Mouse (Mus musculus): ENCODE results near the gene Gca. TPM values are rescaled to one million over a fixed set of nuclear protein-coding genes. Genes with fewer than 3 reads are reported as not detected.

The Gca gene
- polyA plus RNA-seq, 1 experiment: not detected

- no peak for TF ChIP-seq GATA1 (IDR thresholded peaks at IDR 0.05; ENCODE audit: low read length)
- TF ChIP-seq TAL1 (IDR thresholded peaks at IDR 0.05; ENCODE audit: low read length): no peak
- Histone ChIP-seq H3K27me3 (ENCODE audit: control insufficient read depth) (peaks cover 9% of the 10 kb centered on the region), H3K36me3 (ENCODE audit: control insufficient read depth) (no peaks in the 10 kb centered on the region), H3K9me3 (ENCODE audit: control insufficient read depth, low read length) (no peaks in the 10 kb centered on the region), H3K4me1 (ENCODE audit: control insufficient read depth) (peaks cover 11% of the 10 kb centered on the region), H3K4me3 (replicated peaks) (no peak overlapping the region)
These were observed 1.5 kb upstream of the Gca start for GRCm38 (mm10) chr2:62662560-62662959.

DNA sequence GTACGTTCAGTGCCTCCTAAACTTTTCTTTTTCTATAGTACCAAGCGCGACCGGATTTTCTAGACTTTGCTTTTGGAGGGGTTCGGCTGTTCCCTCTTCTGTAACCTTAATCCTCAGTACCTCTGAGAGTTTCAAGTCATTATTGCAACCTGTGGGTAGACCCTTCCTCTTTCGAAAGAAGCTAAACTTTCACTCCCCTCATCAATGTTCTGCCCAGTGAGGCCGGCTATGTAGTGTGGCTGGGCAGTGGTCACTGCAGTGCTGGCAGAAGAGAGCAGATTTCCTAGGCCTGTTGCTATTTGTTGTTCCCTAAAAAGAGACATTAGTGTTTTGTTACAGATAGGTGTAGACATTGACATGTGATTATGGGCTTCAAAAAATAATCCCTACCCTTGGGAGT, 754 bp downstream of the Gca start:
- TF ChIP-seq TAL1 (IDR thresholded peaks at IDR 0.05; ENCODE audit: low read length): no peak
- no peak for TF ChIP-seq GATA1 (IDR thresholded peaks at IDR 0.05; ENCODE audit: low read length)
- Histone ChIP-seq H3K4me3 (replicated peaks) (peak overlapping the region; percentile 75), H3K36me3 (ENCODE audit: control insufficient read depth) (no peaks in the 10 kb centered on the region), H3K27me3 (ENCODE audit: control insufficient read depth) (peaks cover 9% of the 10 kb centered on the region), H3K9me3 (ENCODE audit: control insufficient read depth, low read length) (no peaks in the 10 kb centered on the region), H3K4me1 (ENCODE audit: control insufficient read depth) (peaks cover 11% of the 10 kb centered on the region)

DNA sequence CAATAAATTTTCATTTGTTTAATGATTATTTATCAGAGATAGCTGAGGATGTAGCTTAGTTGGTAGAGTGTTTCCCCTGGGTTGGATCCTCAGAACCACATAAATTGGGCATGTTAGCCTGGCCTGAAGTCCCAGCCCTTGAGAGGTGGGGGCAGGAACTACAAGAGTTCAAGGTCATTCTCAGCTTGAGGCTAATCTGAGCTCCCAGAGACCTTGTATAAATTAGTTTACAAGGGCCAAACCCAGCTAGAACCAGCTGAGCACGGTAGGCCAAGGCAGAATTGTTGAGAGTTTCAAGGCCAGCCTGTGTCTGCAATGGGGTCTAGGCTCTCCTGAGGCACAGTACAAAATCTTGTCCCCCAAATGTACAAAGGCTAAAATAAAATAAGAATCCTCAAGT, 1.5 kb downstream of the Gca start:
- H3K27me3 ChIP-seq (ENCODE audit: control insufficient read depth): peaks cover 9% of the 10 kb centered on the region
- no peaks in the 10 kb centered on the region for H3K9me3 ChIP-seq (ENCODE audit: control insufficient read depth, low read length)
- no peaks in the 10 kb centered on the region for H3K36me3 ChIP-seq (ENCODE audit: control insufficient read depth)
- H3K4me3 ChIP-seq (replicated peaks): no peak overlapping the region
- TF ChIP-seq GATA1 (IDR thresholded peaks at IDR 0.05; ENCODE audit: low read length): no peak
- TF ChIP-seq TAL1 (IDR thresholded peaks at IDR 0.05; ENCODE audit: low read length): no peak
- peaks cover 13% of the 10 kb centered on the region for H3K4me1 ChIP-seq (ENCODE audit: control insufficient read depth)

DNA sequence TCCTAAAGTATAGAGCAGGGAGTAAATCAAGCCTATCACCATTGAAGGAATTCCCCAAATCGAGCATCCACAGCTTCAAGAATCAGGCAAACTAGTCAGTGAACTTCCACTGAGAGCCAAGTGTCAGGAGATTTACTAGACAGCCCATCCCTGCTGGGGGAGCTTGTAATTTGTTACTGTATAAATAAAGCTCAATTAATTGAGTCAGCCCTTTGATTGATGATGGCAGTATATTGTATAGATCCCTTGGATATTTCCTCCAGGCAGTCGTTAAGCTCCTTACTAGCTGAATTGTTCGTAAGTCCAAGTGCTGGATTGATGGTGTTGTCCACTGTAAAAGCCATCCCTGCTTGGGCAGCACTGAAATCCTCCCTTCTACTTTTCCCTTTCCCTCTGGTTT, 5.8 kb downstream of the Gca start:
- Histone ChIP-seq H3K4me3 (replicated peaks) (no peak overlapping the region), H3K27me3 (ENCODE audit: control insufficient read depth) (peaks cover 2% of the 10 kb centered on the region), H3K36me3 (ENCODE audit: control insufficient read depth) (no peaks in the 10 kb centered on the region), H3K9me3 (ENCODE audit: control insufficient read depth, low read length) (no peaks in the 10 kb centered on the region), H3K4me1 (ENCODE audit: control insufficient read depth) (peaks cover 2% of the 10 kb centered on the region)
- TF ChIP-seq TAL1 (IDR thresholded peaks at IDR 0.05; ENCODE audit: low read length) (no peak), GATA1 (IDR thresholded peaks at IDR 0.05; ENCODE audit: low read length) (no peak)

DNA sequence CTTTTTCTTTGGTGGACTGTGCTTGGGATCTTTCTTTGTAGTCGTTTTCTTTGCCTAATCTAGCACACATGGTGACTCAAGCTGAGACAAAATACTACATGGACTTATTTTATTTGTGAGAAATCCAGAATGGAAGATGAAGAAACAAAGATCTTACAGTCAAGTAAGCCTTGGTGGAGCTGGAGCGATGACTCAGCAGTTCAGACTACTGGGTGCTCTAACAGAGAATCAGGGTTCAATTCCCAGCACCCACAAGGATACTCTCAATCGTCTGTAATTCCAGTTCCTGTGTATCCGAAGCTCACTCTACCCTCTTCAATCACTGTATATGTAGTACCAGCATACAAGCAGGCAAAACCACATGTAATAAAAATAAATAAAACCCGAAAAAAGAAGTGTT, 6.2 kb downstream of the Gca start:
- Histone ChIP-seq H3K9me3 (ENCODE audit: control insufficient read depth, low read length) (no peaks in the 10 kb centered on the region), H3K36me3 (ENCODE audit: control insufficient read depth) (no peaks in the 10 kb centered on the region), H3K4me1 (ENCODE audit: control insufficient read depth) (peaks cover 2% of the 10 kb centered on the region)

GRCm38 (mm10) chr2:62670767-62671166, 6.7 kb downstream of the Gca start:
- TF ChIP-seq GATA1 (IDR thresholded peaks at IDR 0.05; ENCODE audit: low read length) (no peak), TAL1 (IDR thresholded peaks at IDR 0.05; ENCODE audit: low read length) (no peak)
- Histone ChIP-seq H3K9me3 (ENCODE audit: control insufficient read depth, low read length) (no peaks in the 10 kb centered on the region), H3K4me3 (replicated peaks) (no peak overlapping the region), H3K4me1 (ENCODE audit: control insufficient read depth) (peaks cover 2% of the 10 kb centered on the region), H3K36me3 (ENCODE audit: control insufficient read depth) (no peaks in the 10 kb centered on the region), H3K27me3 (ENCODE audit: control insufficient read depth) (no peaks in the 10 kb centered on the region)

More for the DNA sequence above, 6.2 kb downstream of the Gca start:
- H3K4me3 ChIP-seq (replicated peaks): no peak overlapping the region
- H3K27me3 ChIP-seq (ENCODE audit: control insufficient read depth): no peaks in the 10 kb centered on the region
- TF ChIP-seq GATA1 (IDR thresholded peaks at IDR 0.05; ENCODE audit: low read length): no peak
- TF ChIP-seq TAL1 (IDR thresholded peaks at IDR 0.05; ENCODE audit: low read length): no peak

GRCm38 (mm10) chr2:62672788-62673187, 8.7 kb downstream of the Gca start:
- no peak for TF ChIP-seq GATA1 (IDR thresholded peaks at IDR 0.05; ENCODE audit: low read length)
- no peak for TF ChIP-seq TAL1 (IDR thresholded peaks at IDR 0.05; ENCODE audit: low read length)
- peaks cover 2% of the 10 kb centered on the region for H3K4me1 ChIP-seq (ENCODE audit: control insufficient read depth)
- H3K4me3 ChIP-seq (replicated peaks): no peak overlapping the region
- no peaks in the 10 kb centered on the region for H3K36me3 ChIP-seq (ENCODE audit: control insufficient read depth)
- H3K27me3 ChIP-seq (ENCODE audit: control insufficient read depth): no peaks in the 10 kb centered on the region
- H3K9me3 ChIP-seq (ENCODE audit: control insufficient read depth, low read length): no peaks in the 10 kb centered on the region

DNA sequence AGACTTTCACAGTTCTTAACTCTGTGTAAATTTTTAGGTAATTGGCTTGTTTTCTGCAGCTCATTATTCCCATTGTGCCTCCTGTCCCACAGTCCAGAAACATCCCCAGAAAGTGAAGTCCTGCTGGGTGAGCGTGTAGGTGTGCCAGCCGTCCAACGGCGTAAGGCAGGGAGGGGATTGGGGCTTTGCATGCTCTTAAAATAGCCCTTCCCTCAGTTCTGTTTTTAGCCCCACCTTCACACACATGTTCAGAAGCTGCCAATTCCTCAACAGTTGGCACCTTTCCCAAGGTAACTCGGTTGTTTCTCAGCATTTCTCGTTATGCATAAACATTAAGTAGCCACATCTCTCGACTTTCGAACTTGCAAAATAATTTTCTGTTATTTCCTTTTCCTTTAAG, 17.6 kb downstream of the Gca start:
- Histone ChIP-seq H3K4me3 (replicated peaks) (no peak overlapping the region), H3K27me3 (ENCODE audit: control insufficient read depth) (no peaks in the 10 kb centered on the region), H3K36me3 (ENCODE audit: control insufficient read depth) (no peaks in the 10 kb centered on the region), H3K4me1 (ENCODE audit: control insufficient read depth) (no peaks in the 10 kb centered on the region), H3K9me3 (ENCODE audit: control insufficient read depth, low read length) (no peaks in the 10 kb centered on the region)
- TF ChIP-seq TAL1 (IDR thresholded peaks at IDR 0.05; ENCODE audit: low read length) (no peak), GATA1 (IDR thresholded peaks at IDR 0.05; ENCODE audit: low read length) (no peak)

- Histone ChIP-seq H3K4me1 (ENCODE audit: control insufficient read depth) (no peaks in the 10 kb centered on the region), H3K36me3 (ENCODE audit: control insufficient read depth) (no peaks in the 10 kb centered on the region)
- TF ChIP-seq GATA1 (IDR thresholded peaks at IDR 0.05; ENCODE audit: low read length): no peak
- no peak for TF ChIP-seq TAL1 (IDR thresholded peaks at IDR 0.05; ENCODE audit: low read length)
These were observed 21.0 kb downstream of the Gca start for GRCm38 (mm10) chr2:62684989-62685595.

DNA sequence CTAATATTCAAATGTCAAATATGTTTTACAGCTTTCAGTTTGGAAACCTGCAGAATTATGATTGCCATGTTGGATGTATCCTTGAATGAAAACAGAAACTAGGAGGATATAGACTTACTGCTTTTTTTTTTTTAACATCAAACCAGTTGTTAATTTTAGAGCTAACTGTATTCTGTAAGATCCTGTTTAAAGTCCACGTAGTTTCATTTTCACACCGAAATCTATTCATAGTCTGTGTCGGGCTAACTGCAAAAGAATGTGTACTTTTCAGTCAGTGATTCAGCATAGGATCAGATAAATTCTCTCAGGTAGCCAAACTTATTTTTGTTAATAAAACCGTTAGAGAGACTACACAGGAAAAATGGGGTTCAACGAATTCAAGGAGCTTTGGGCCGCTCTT, 21.8 kb downstream of the Gca start:
- TF ChIP-seq TAL1 (IDR thresholded peaks at IDR 0.05; ENCODE audit: low read length): no peak
- TF ChIP-seq GATA1 (IDR thresholded peaks at IDR 0.05; ENCODE audit: low read length): no peak
- Histone ChIP-seq H3K4me1 (ENCODE audit: control insufficient read depth) (no peaks in the 10 kb centered on the region), H3K9me3 (ENCODE audit: control insufficient read depth, low read length) (no peaks in the 10 kb centered on the region), H3K36me3 (ENCODE audit: control insufficient read depth) (no peaks in the 10 kb centered on the region), H3K27me3 (ENCODE audit: control insufficient read depth) (no peaks in the 10 kb centered on the region), H3K4me3 (replicated peaks) (no peak overlapping the region)

More at GRCm38 (mm10) chr2:62684989-62685595, 21.0 kb downstream of the Gca start:
- H3K27me3 ChIP-seq (ENCODE audit: control insufficient read depth): no peaks in the 10 kb centered on the region
- no peak overlapping the region for H3K4me3 ChIP-seq (replicated peaks)
- H3K9me3 ChIP-seq (ENCODE audit: control insufficient read depth, low read length): no peaks in the 10 kb centered on the region

Measured in erythroblast, embryonic 14.5 days (primary cell).